Mouse (Mus musculus) brain, embryonic 14.5 days (tissue): ENCODE measurements around the gene Tcf7l1.

ENCODE experiments used
- CTCF ChIP-seq: fragments of 200-500 bp; IDR thresholded peaks from 2 replicates; pipeline ENCODE4 v1.5.1; 2012; ENCODE audit warnings: inconsistent platforms, mild to moderate bottlenecking, moderate library complexity, borderline replicate concordance; ENCODE audit not compliant: insufficient read depth, insufficient read length; ENCODE audit errors: extremely low read depth
- POLR2A ChIP-seq: fragments of 200-500 bp; IDR thresholded peaks from 2 replicates; pipeline ENCODE4 v1.6.1; 2012; ENCODE audit warnings: mild to moderate bottlenecking, inconsistent platforms, borderline replicate concordance; ENCODE audit not compliant: poor library complexity, insufficient read depth, insufficient read length, severe bottlenecking; ENCODE audit errors: extremely low read depth

GRCm38 (mm10) chr6:72678631-72679030, 110.4 kb downstream of the Tcf7l1 start:
- TF ChIP-seq CTCF (no peak), POLR2A (no peak)
